Mouse (Mus musculus) brain, embryonic 14.5 days (tissue): ENCODE results near the gene Baz2b.

Source experiments
- CTCF ChIP-seq: fragments of 200-500 bp; IDR thresholded peaks from 2 replicates; pipeline ENCODE4 v1.5.1; 2012; ENCODE audit warnings: inconsistent platforms, mild to moderate bottlenecking, moderate library complexity, borderline replicate concordance; ENCODE audit not compliant: insufficient read depth, insufficient read length; ENCODE audit errors: extremely low read depth
- POLR2A ChIP-seq: fragments of 200-500 bp; IDR thresholded peaks from 2 replicates; pipeline ENCODE4 v1.6.1; 2012; ENCODE audit warnings: mild to moderate bottlenecking, inconsistent platforms, borderline replicate concordance; ENCODE audit not compliant: poor library complexity, insufficient read depth, insufficient read length, severe bottlenecking; ENCODE audit errors: extremely low read depth

DNA sequence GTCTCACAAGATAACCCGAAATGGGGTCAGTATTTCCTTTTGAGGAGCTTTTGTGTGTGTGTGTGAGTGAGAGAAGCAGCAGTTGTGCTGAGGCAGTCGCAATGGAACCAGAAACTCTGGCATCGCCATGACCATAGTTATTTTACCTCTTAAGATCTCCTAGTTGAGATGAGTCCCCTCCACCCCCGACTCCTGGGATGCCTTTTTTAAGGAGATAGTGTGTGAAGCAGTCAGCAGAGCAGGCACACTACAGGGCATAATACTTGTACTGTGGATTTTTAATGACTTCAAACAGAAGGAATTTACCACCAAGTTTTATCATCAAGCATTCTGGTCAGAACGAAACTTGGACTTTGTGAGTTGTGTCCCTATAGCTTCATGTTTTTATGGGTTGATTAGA lies 1.2 kb upstream of the Baz2b start:
- no peak for TF ChIP-seq POLR2A
- no peak for TF ChIP-seq CTCF
